Mouse (Mus musculus): ENCODE measurements around the gene Zdhhc19. TPM values are rescaled to one million over a fixed set of nuclear protein-coding genes. Genes with fewer than 3 reads are reported as not detected.
A peak's percentile ranks its signal among the peaks of the same experiment; 100 is the strongest.

Zdhhc19 gene
- polyA plus RNA-seq (2012; rRNA removed): 0.25 and 0.30 TPM in 2 replicates

GRCm38 (mm10) chr16:32495965-32496364 is at the start of gene Zdhhc19:
Zdhhc19 (plus strand) TSS chr16:32496265.
- DNase-seq (ENCODE audit: low read depth): no peak

- DNase-seq (ENCODE audit: low read depth): no peak
Measured at GRCm38 (mm10) chr16:32446563-32447138, 49.4 kb upstream of the Zdhhc19 start.

GRCm38 (mm10) chr16:32449665-32450064 is 46.4 kb upstream of the Zdhhc19 start:
- no peak for DNase-seq (ENCODE audit: low read depth)

- no peak for DNase-seq (ENCODE audit: low read depth)
Measured at GRCm38 (mm10) chr16:32450133-32450532, 45.9 kb upstream of the Zdhhc19 start.

- no peak for DNase-seq (ENCODE audit: low read depth)
Measured at GRCm38 (mm10) chr16:32453102-32453501, 43.0 kb upstream of the Zdhhc19 start.

GRCm38 (mm10) chr16:32454646-32455045 is 41.4 kb upstream of the Zdhhc19 start:
- DNase-seq (ENCODE audit: low read depth): no peak

GRCm38 (mm10) chr16:32456086-32456485 is 40.0 kb upstream of the Zdhhc19 start:
- DNase-seq (ENCODE audit: low read depth): no peak

GRCm38 (mm10) chr16:32456761-32457160 is 39.3 kb upstream of the Zdhhc19 start:
- DNase-seq (ENCODE audit: low read depth): no peak

- DNase-seq (ENCODE audit: low read depth): no peak
Measured at GRCm38 (mm10) chr16:32457589-32458386, 38.3 kb upstream of the Zdhhc19 start.

GRCm38 (mm10) chr16:32460518-32460917 is 35.5 kb upstream of the Zdhhc19 start:
- no peak for DNase-seq (ENCODE audit: low read depth)

- no peak for DNase-seq (ENCODE audit: low read depth)
Measured at GRCm38 (mm10) chr16:32461713-32462112, 34.4 kb upstream of the Zdhhc19 start.

- DNase-seq (ENCODE audit: low read depth): no peak
Measured at GRCm38 (mm10) chr16:32462950-32463349, 33.1 kb upstream of the Zdhhc19 start.

- peak; percentile 13 for DNase-seq (ENCODE audit: low read depth)
Measured at GRCm38 (mm10) chr16:32463426-32463825, 32.6 kb upstream of the Zdhhc19 start.

- no peak for DNase-seq (ENCODE audit: low read depth)
Measured at GRCm38 (mm10) chr16:32464908-32465307, 31.2 kb upstream of the Zdhhc19 start.

GRCm38 (mm10) chr16:32468488-32468887 is 27.6 kb upstream of the Zdhhc19 start:
- no peak for DNase-seq (ENCODE audit: low read depth)

- DNase-seq (ENCODE audit: low read depth): no peak
Measured at GRCm38 (mm10) chr16:32469404-32470105, 26.5 kb upstream of the Zdhhc19 start.

GRCm38 (mm10) chr16:32472276-32473015 is 23.6 kb upstream of the Zdhhc19 start:
- DNase-seq (ENCODE audit: low read depth): no peak

- no peak for DNase-seq (ENCODE audit: low read depth)
Measured at GRCm38 (mm10) chr16:32477315-32477714, 18.8 kb upstream of the Zdhhc19 start.

- no peak for DNase-seq (ENCODE audit: low read depth)
Measured at GRCm38 (mm10) chr16:32479415-32479814, 16.6 kb upstream of the Zdhhc19 start.

- no peak for DNase-seq (ENCODE audit: low read depth)
Measured at GRCm38 (mm10) chr16:32484431-32484871, 11.6 kb upstream of the Zdhhc19 start.

GRCm38 (mm10) chr16:32485209-32485608 is 10.9 kb upstream of the Zdhhc19 start:
- DNase-seq (ENCODE audit: low read depth): no peak

- DNase-seq (ENCODE audit: low read depth): no peak
Measured at GRCm38 (mm10) chr16:32486046-32486445, 10.0 kb upstream of the Zdhhc19 start.

All from gonadal fat pad, adult 2 months (tissue).